Mouse (Mus musculus) spleen, postnatal 14 days (tissue): ENCODE data around the gene Akap17b.
"Not testable (repeated sequence)": the region's sequence is repeated elsewhere in the genome, so short reads cannot be mapped to it uniquely, and the experiment has no call there.

Experiments
- DNase-seq, 2 experiments: peaks; one replicate each; pipeline ENCODE4 v3.0.0; 2021 to 2022; ENCODE audit warnings: low spot score in 2 of 2

Gene Akap17b

GRCm38 (mm10) chrX:36644657-36645551 lies at the start of gene Akap17b:
Akap17b (minus strand) TSS chrX:36645395.
- peak; percentile 56 to 66 for DNase-seq

GRCm38 (mm10) chrX:36691365-36691764 lies 46.2 kb upstream of the Akap17b start:
- no peak for DNase-seq

- DNase-seq, result no peak
Observed at GRCm38 (mm10) chrX:36689655-36690054, 44.5 kb upstream of the Akap17b start.

- DNase-seq, result no peak
Observed at GRCm38 (mm10) chrX:36676836-36677235, 31.6 kb upstream of the Akap17b start.

- no peak for DNase-seq
Observed at GRCm38 (mm10) chrX:36672708-36673107, 27.5 kb upstream of the Akap17b start.

- DNase-seq, result no peak
Observed at GRCm38 (mm10) chrX:36640046-36640445, 5.1 kb downstream of the Akap17b start.

GRCm38 (mm10) chrX:36630771-36631170 lies 14.4 kb downstream of the Akap17b start:
- DNase-seq, result no peak

GRCm38 (mm10) chrX:36628102-36628501 lies 17.1 kb downstream of the Akap17b start:
- no peak for DNase-seq

GRCm38 (mm10) chrX:36609117-36609516 lies 36.1 kb downstream of the Akap17b start:
- no peak for DNase-seq

GRCm38 (mm10) chrX:36604040-36604439 lies 41.2 kb downstream of the Akap17b start:
- no peak for DNase-seq

GRCm38 (mm10) chrX:36602926-36603325 lies 42.3 kb downstream of the Akap17b start:
- DNase-seq, result no peak

- DNase-seq, result no peak
Observed at GRCm38 (mm10) chrX:36600066-36600465, 45.1 kb downstream of the Akap17b start.

- DNase-seq, result no peak
Observed at GRCm38 (mm10) chrX:36599656-36600055, 45.5 kb downstream of the Akap17b start.

GRCm38 (mm10) chrX:36598861-36599344 lies 46.3 kb downstream of the Akap17b start:
- DNase-seq, result no peak

GRCm38 (mm10) chrX:36598390-36598810 lies 46.8 kb downstream of the Akap17b start:
- DNase-seq, result no peak

GRCm38 (mm10) chrX:36597707-36598389 lies 47.3 kb downstream of the Akap17b start, which contains the start of gene Pgrmc1:
Pgrmc1 (plus strand) TSS chrX:36598206.
- DNase-seq, result peak; percentile 66 to 72

- DNase-seq, result not testable (repeated sequence)
Observed at GRCm38 (mm10) chrX:36596483-36597120, 48.6 kb downstream of the Akap17b start.

- no peak for DNase-seq
Observed at GRCm38 (mm10) chrX:36595247-36595646, 49.9 kb downstream of the Akap17b start.

- DNase-seq, result no peak
Observed at GRCm38 (mm10) chrX:36591539-36591938, 53.7 kb downstream of the Akap17b start.

- DNase-seq, result no peak
Observed at GRCm38 (mm10) chrX:36591120-36591519, 54.1 kb downstream of the Akap17b start.

- DNase-seq, result no peak
Observed at GRCm38 (mm10) chrX:36590266-36590665, 54.9 kb downstream of the Akap17b start.
